Mouse (Mus musculus): ENCODE data around the gene Muc15.

Muc15 gene

DNA sequence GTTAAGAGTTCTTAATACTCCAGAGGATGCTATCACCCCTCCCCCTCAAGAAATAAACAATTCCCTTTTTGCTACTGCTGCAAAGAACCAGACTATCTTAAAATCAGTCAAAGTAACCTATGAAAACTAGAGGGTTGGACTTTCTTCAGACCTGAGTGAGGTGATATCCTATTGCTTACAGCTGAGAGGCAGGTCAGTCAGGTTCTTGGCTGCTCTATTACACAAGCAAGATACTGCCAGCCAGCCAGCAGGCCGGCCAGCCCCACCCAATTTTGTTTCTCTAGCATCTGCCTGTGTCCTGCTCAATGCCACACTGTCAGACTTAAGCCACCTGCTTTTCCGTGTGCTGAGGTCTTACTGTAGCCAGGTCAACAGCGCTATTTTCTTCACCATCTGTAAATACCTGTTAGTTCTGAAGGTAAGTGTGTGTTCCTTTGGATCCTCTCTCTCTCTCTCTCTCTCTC is at the start of gene Muc15:
Gene Muc15 (plus strand): TSS at position 51 of the 464 bp plus-strand sequence.
- in situ Hi-C loops (cut with MboI) = no loop called here

DNA sequence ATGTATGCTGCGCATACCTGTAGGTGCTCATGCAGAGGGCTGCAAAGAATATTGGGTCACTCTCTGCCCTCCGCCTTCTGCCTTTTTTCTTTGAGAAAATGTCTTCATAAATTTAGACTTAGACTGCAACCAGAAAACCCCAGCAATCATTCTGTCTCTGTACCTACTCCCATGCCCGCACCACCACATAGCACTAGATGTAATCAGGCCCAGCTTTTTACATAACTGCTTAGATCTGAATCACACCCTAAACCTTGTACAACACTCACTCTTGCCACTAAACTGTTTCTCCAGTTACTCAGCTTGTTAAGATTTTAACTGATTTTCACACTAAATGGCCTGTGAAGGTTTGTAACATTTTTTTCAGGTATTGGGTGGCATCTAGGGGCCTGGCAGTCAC is 11.7 kb upstream of the Muc15 start:
- in situ Hi-C loops (cut with MboI) = no loop called here

DNA sequence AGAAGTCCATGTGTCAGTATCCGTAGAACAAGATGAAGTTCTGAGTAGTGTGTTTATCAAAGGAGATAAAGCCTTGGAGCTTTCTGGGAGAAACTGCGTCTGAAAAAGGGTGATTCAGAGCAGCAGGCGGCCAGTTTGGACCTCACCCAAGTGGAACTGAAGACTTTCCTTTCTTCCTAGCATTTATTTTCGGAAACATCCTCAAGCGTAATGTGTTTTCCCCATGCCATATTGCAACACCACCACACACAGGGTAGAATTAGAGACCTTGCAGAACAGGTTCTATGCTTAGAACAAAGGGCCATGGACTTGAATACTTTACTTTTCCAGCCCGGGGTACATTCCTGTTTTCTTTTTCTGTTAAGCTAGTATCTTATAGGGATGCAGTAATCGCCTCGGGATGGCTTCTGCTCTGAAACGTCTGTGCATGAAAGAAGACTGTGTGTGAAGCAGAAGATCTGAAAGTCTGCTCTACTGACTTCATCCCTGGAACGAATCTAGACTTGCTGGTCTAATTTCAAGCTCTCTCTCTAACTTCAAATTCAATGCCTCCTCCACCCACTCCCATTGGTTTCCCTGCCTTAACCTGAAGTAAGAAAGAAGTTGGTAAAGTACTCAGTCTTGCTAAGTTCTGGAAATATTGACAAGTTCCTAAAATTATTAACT is 11.0 kb upstream of the Muc15 start:
- in situ Hi-C loops (cut with MboI) = no loop called here

DNA sequence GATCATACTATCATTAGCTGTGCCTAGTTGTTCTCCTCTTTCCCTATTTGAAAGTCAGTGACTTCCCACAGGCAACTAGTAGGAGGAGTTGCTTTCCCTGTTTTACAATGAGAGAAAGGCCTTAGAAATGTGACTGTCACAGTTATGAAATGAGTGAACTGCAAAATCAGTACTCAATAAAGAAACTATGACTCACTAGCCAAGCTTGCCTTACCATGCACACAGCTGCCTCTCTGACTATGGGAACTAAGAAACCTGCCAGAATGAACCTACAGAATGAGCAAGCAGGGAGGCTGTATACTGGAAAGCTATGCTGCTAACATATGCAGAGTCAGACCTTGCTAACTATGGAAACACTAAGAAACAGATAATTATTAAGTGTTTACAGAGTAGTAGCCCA is 2.1 kb upstream of the Muc15 start:
- in situ Hi-C loops (cut with MboI) = no loop called here

DNA sequence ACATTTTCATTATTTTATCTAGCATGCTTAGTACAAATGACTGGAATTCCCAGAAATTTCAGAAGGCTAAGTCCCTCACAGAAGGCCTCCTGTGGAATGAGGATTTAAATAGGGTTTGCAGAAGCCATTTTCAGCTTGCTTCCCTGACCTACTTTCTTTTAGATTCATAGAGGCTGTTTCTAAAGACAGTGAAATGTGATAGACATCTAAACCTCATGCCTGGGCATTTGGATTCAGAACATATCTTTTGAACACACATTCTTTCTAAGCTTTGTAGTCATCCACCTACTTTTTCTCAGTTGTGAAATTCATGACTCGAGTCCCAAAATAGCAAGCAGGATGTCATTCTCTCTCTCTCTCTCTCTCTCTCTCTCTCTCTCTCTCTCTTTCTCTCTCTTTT is 1.1 kb downstream of the Muc15 start:
- in situ Hi-C loops (cut with MboI) = no loop called here

DNA sequence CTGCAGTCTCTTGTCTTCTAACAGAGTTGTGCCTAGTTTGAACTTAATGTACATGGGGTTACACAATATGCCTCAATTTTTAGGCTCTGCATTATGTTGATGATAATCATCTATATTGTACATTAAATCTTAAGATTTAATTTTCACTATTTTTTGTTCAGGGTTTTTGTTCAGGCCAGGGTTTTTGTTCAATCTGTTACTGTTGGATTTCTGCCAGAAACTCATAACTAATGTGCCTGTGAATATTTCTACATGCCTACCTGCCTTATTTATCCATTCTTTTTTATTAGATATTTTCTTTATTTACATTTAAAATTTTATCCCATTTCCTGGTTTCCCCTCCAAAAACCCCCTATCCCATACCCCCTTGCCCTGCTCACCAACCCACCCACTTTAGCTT is 5.0 kb downstream of the Muc15 start:
- in situ Hi-C loops (cut with MboI) = no loop called here

DNA sequence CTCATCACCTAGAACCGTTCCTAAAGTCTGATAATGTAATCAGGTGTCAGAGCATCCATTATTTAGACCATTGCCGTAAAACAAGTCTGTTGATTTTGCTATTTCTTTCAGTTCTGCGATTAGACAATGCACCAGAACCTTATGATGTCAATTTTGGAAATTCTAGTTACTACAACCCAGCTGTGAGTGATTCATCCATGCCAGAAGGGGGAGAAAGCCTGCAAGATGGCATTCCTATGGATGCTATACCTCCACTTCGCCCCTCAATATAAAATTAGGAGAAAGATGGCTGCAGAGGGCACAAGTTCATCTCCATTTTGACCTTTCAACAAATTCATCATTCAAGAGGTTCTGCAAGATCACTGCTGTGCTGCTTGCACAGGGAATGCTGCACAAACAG is 16.1 kb downstream of the Muc15 start:
- in situ Hi-C loops (cut with MboI) = no loop called here

DNA sequence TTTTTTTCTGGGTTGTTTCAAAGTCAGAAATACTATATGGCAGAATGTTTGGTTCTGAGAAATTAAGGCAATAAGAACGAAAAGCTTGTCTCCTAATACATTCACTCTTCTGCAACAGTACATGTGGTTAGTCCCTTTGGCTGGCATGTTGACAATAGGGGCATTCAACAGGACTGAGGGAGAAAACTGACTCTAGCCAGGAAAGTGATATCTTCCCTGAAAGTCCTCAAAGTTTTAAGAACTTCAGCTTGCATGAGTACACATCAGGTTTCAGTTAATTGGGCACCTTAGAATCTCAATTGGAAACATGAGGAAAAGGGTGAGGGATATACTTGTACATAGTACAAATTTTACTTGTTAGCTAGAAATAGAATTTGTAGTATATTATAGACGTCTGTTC is 16.8 kb downstream of the Muc15 start:
- in situ Hi-C loops (cut with MboI) = no loop called here

DNA sequence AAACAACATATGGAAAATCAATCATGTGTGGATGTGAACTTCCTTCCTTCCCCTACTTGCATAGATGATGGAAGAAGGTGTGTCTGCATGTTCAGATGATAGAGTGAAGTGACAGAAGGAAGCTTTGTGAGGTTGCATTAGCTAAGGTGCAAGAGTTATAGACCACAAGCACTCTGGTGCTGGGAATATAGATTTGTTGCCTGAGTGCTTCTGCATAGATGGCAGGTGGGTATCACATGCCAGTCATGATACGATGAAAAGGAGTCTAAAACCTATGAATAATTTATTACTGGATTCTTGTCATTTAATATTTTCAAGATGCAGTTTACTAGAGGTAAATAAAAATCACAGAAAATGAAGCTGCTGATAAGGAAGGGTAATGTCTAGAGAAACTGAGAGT is 18.6 kb downstream of the Muc15 start:
- in situ Hi-C loops (cut with MboI) = no loop called here

DNA sequence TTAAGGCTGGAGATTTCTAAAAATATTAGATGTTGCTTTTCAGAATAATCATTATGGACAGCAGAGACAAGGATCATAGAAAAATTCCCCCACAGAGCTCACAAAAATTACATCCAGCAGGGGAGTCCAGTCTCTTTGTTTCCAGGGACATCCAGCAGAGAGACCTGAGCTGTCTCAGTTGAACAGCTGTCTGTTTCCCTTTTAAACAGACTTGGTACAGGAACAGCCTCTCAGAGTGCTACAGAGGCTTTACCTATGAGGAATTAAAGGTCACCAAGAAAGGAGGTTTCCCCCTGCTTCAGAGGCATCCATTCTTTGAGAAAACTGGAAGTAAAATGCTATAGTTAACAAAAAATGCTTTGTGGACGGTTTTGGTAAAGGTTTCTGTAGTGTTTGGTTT is 19.4 kb downstream of the Muc15 start:
- in situ Hi-C loops (cut with MboI) = no loop called here

DNA sequence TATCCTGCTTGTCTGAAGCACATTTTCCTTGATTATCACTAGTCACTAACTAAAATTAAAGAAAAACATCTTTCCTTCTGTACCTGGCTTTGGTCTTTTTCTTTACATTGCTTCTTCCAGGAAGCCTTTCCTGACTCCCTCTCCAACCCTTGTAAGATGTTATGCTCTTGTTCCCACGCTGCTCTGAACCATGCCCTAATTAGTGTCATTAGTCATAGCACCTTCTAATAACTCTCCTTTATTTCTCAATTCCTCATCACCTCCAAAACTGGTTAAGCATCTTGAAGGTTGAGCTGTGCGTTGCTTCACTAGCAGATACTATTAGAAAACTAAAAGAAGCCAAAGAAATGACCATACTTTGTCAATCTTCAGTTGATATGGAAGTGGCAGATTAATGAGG is 36.4 kb downstream of the Muc15 start:
- in situ Hi-C loops (cut with MboI) = no loop called here

DNA sequence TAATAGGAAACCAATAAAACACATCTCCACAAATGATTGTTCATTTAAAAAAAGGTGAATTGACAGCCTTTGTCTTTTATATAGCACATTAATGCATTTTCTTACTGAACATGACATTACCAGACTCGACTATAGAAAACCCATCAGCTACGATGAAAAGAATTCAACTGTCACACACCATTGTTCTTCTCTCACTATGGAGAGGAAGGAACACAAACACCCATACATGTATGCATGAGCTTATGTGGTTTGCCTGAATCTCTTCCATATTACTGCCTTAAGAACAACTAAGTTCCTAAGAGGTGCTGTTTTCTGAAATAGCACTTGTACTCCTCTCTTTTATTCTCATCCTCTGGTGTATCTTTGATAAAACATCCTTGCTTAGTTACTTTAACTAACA is 38.3 kb downstream of the Muc15 start:
- in situ Hi-C loops (cut with MboI) = no loop called here

DNA sequence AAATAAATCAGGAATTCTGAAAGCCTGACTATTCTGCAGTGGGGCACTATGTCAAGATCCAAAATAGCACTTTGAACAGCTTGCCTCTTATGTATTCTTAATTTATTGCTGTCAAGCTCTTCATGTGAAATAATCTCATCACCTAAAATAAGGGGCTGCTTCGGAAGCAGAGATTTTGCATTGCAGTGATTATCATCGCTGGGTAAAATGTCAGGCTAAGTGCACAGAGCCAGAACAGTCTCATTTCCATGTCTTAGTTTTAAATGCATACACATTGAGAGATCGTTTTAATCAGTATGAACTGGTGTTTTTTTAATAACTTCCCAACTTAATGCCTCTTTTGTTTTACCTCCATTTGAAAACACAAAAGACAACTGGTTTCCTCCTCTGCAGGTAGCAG is 66.3 kb downstream of the Muc15 start:
- in situ Hi-C loops (cut with MboI) = no loop called here

All from mature B cell (primary cell).